Mouse (Mus musculus): ENCODE measurements around the gene Pcgf5.
"Not testable (repeated sequence)": the region's sequence is repeated elsewhere in the genome, so short reads cannot be mapped to it uniquely, and the experiment has no call there.

Pcgf5 gene

DNA sequence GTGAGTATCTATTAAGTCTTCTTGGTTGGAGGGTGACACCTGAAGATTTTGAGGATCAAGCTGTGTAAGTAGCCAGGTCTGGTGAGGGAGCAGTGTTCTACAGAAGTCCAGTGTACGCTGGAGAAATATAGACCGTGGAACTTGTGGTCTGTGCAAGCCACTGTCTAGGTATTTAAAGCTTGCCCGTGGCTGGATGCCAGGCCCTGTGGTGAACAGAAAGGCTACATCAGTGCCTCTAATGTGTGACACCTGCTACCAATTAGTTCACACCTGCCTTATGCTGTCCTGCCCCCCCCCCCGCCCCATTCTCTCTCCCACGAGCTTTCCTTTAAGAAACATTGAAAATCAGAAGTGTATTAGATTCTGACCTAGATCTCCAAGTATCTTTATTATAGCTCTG is 40.4 kb downstream of the Pcgf5 start:
- no peak for DNase-seq (ENCODE audit: low spot score)

DNA sequence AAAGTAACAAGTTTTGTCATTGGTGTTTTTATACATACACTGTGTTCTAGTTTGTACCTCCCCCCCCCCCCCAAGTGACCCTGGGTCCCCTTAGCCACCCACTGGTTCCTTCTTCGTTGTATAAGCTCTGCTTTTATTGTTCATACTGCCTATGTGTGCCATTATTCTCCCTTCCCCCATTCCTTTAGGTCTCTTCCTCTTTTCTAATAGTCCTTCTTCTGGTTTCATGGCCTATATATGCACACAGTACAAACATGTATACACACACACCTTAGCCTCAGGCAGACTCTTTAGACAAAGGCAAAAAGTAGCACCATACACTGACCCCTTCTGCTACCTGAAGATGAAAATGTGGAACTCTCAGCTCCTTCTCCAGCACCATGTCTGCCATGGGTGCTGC is 42.6 kb downstream of the Pcgf5 start:
- DNase-seq (ENCODE audit: low spot score) = no peak

DNA sequence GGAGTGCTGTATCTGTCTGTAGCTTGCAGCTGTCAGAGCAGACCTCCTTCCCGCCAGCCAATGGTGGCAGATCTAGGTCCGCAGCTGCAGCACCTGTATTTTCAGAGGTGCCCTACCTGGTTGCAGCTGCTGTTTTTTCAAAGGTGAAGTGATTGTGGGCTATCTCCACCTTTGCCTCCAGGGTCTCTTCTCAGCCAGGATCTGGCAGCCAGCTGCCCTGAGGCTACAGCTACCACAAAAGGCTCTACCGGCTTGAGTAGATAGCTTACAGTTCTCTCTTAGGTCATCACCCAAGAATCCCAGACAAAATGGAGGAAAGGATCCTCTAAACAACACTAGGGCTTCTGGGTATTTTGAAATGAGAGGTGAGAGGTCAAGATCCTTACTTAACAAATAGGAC is 50.4 kb downstream of the Pcgf5 start:
- DNase-seq (ENCODE audit: low spot score) = no peak

DNA sequence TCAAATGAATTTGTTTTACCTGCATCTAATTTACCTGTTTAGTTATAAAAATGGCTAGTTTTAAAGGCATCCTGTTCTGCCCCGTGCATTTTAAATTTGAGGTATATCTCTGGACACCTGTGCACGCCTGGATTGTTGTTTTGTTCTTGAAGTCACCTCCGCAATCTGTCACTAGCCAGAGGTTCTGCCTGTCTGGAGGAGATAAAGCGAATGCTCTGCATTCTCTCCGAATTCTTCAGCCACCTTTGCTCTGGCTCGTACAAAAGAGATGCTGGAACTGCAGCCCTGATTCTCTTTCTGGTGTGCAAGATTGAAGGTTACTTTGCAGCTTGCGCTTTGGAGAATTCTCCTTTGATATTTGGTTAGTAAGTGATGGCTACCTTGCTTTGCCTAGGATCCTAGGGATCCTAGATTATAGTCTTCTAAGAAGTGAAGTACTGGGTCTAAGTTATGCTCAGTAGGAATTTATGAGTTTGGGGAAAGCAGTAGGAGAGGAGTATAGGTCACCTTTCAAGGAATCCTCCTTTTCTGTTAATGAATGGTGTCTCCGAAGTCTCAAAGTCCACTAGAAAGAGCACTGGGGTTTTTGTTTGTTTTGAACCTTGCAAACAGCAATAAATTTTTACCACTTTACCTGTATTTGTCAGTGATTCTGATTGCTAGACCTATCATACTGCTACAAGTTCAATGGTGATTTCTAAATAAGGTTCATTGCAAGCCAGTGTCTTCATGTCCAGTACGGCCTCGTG is 60.4 kb downstream of the Pcgf5 start:
- no peak for DNase-seq (ENCODE audit: low spot score)

DNA sequence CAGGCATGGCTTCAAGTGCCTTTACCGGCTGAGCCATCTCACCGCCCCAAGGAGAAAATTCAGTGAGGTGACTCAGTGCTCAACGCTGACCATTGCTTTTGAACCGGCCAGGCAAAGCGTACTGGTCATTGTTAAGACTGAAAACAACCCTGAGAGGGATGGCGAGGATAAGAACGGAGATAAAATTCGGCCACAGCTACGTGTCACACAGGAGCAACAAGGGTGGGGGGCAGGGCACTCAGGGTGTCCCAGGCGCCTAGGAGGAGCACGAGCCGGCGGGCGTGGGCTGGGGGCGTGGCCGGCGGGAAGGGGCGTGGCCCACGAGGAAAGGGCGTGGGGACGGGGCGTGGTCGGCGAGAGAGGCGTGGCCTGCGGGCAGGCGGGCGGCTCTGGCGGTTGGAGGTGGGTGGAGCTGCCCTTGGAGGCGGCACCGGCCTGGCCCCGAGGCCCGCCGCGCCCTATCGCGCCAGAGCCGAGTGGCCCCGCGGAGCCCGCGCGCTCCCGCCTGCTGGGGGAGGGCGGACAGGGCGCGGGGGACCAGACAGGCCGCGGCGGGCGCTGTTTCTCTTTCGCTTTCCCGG is 61.3 kb downstream of the Pcgf5 start:
- DNase-seq (ENCODE audit: low spot score) = peak; percentile 83

DNA sequence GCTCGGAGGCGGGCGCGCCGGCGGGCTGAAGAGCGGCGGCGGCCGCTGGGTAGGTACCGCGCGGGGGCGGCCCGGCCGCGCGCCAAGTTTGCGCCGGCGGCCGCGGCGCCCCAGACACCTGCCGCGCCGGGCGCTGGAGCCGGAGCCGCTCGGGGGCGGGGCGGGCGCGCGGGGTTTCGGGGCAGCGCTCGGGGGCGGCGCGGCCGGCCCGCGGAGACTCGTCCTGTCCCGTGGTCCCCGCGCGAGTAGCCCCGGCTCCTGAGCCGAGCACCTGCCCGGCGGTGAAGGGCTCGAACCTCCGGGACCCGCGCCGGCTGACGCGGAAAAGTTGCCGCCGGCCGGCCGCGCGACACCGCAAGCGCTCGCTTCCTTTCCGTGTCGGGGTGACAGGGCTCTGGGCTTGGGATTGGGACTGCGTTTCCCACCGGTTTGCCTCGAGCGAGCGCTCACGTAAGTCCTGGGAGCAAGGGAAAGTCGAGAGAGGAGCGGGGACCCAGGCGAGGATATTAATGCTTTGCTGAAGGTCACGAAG is 61.8 kb downstream of the Pcgf5 start:
- peak; percentile 16 for DNase-seq (ENCODE audit: low spot score)

DNA sequence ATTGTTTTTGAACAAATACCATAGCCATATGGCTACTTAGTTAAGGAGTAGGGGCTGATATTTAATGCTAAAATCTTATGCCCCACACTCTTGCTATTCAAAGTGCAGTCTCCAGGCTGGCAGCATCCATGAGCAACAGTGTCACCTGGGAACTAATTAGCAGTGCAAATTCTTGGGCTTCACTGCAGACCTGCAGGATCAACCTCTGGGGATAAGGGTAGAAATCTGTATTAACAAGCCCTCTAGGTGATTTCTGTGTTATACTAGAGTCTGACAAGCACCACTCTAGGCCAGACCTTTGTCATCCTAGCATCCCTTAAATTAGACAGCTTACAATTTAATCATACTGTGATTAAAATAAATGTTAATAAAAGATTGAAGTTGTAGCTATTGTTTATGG is 71.8 kb downstream of the Pcgf5 start:
- DNase-seq (ENCODE audit: low spot score) = no peak

DNA sequence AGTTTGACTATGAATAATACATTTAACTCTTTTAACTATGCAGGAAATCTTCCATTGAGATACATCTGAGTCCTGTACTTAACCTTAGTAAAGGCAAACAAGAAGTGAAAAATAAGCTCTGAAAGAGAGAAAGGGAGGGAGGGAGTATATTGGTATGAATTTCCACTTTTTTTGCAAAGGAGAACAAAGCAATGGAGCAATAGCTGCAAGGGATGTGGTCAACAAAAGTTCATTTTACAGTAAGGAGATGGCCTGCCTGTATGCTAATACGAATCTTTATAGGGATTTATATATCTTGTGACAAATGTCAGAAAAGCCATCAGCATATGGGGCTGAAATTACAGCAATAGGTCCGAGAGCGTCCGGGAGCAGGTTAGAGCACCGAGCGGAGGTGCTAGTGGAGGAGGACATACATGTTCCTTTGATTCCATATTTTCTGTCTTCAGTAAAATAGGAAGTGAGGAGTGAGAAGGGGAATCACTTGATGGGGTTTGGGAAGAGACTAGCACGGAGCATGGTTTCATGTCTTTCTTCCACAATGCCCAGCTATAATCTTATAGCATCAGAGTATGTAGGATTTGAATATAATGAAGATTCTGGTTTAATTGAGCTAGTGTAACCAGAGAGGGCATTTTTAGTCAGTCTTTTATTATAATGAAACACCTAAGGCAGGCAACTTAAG is 79.2 kb downstream of the Pcgf5 start:
- no peak for DNase-seq (ENCODE audit: low spot score)

DNA sequence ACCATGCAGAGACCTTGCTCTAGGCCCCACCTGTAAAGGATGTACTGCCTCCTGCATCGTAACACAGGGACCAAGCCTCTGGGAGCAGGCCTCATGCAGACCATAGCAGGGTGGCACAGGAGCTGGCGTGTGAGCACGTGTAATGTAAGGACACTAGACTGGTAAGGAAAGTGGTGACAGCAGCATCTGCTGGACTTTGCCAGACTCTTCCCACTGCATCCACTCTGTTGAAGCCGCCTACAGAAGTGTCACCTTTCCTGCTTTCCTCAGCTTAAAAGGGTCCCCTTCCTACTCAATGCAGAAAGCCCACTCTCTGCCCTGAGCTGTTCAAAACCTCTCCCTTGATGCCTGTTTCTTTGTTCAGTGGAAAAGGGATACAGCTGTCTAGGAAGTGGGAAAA is 80.0 kb downstream of the Pcgf5 start:
- DNase-seq (ENCODE audit: low spot score) = no peak

DNA sequence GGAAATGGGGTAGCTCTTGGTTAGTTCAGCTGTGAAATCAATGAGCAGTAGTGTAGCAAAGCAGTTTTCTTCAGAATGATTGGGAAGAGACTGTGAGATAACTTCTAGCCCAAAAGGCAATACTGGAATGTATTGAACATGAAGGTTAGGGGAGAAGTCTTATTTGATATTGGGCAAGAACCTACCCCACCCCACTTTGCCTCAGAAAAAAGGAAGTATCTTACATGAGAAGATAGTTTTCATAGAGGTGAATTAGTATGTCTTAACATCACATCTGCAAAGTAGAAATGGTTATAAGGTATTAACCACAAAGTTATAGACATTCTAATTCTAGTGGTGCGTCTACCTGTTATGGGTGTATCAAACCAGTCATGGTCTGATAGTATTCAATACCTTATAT is 81.2 kb downstream of the Pcgf5 start:
- DNase-seq (ENCODE audit: low spot score) = no peak

DNA sequence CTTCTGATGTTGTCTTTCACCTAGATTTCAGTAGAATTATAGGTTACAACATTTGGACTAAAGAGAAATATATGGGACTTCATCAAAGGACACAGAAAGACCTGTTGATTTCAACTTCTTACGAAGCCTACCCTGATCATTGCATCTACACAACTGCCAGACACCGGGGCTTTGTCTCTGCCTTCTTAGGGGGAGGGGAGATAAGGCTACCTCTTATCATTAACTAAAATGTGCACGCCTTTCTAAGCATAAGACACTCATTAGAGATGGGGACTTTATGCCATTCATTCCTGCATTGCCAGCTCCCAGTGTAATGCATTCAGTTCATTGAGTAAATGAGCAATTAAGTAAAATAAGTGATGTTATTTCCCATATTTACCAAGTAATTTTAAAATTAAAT is 85.1 kb downstream of the Pcgf5 start:
- no peak for DNase-seq (ENCODE audit: low spot score)

DNA sequence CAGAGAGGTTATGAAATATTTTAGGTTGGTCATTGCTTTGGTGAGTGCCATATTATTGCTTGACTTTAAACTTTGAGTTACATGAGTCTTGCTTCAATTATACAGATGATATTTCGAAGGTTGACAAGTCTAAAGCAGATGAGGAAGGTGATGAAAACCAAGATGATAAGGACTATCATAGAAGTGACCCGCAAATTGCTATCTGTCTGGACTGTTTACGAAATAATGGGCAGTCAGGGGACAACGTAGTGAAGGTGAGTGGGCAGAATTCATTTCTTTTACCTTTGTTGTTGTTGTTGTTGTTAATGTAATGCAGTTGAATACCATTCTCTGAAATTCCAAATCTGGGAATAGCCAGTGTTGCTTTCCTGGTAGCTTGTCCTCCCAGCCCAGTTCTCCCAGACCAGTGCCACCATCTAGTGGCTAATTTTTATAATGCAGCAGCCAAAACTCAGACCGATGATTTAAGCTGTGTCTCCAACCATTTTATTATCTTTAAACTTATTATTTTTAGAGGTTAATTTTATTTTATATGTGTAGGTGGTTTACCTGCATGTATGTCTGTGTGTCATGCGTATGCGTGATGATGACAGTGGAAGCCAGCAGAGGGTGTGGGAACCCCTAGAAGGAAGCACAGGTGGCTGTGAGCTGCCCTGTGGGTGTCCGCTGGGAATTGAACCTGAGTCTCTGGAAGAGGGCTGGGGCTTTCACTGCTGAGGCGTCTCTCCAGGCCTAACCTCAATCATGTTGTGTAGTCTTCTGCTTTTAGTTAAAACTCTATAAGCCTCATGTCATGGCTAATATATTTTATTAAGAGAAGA is 92.0 kb downstream of the Pcgf5 start:
- DNase-seq (ENCODE audit: low spot score) = no peak

DNA sequence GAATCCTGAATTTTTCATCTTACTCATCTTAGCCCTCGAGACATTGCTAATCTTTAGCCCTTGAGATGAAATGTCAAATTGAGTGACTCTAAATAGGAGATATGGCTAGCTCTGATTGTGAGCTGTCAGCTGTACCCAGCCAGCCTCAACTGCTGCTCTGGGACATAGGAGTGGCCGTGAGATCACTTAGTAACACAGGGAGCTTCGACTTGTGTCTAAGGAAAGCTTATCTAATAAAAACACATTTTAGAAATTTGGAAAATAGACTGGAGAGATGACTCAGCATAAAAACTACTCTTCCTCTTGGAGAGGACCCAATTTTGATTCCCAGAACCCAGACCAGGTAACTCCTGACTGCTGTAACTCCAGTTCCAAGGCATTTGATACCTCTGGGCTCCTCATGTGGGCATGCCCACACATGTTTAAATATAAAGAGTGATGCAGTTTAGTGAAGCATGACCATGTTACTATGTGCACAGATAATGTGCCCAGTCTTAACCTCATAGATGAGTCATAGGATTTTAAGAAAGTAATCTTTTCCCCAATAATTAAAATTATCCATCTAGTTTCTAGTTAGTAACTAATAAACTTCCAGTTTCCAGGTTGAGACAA is 103.0 kb downstream of the Pcgf5 start:
- no peak for DNase-seq (ENCODE audit: low spot score)

DNA sequence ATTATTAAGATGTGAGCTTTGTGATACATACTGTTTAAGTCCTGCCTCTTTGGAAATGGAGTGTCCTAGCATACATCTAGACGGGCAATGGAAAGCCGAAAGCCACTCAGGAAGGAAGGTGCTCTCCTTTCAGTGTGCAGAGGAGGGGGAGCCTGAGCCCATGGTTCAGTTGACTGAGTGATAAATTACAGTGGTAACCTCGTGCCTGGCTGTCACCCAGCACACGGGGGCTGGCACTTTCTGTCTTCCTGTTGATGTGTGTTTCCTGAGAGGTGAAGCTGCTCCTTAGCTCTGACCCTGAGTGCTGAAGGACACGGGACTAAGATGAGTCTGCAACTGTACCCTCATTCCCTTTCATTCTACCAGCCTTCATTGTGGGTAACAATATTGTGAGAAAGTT is 103.6 kb downstream of the Pcgf5 start:
- DNase-seq (ENCODE audit: low spot score) = no peak

DNA sequence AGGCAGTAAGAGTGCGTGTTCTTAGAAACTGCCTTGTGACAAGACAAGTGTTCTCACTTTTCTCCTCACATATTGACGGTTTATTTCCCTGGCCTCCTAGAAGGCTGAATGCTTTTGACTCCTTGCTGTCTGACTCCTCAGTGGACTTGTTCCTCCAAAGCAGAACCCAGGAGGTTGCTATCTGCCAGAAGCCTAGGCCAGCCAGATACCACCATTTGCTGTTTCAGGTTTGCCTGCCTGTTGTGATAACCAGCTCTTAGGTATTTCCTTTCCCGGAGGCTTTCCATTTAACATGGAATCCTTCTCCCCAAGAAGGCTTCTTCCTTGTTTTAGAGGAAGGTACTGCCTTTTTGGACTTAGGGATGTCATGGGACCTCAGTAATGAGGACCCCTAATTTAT is 104.1 kb downstream of the Pcgf5 start:
- not testable (repeated sequence) for DNase-seq (ENCODE audit: low spot score)

DNA sequence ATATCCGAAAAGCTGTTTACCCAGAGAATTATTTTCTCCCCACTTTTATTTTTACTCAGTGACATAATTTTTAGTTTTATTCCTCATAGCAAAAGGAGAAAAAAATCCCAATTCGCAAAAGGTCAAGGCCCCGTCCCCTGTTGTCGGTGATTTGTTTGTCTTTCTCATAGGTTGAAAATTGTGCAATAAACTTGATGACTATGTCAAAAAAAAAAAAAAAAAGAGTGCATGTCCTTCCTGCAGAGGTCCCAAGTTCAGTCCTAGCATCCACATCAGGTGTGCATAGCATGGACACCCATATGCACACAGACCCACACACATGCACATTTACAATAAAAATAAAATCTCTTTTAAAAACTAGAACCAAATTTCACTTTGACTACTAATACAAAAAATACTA is 105.3 kb downstream of the Pcgf5 start:
- no peak for DNase-seq (ENCODE audit: low spot score)

DNA sequence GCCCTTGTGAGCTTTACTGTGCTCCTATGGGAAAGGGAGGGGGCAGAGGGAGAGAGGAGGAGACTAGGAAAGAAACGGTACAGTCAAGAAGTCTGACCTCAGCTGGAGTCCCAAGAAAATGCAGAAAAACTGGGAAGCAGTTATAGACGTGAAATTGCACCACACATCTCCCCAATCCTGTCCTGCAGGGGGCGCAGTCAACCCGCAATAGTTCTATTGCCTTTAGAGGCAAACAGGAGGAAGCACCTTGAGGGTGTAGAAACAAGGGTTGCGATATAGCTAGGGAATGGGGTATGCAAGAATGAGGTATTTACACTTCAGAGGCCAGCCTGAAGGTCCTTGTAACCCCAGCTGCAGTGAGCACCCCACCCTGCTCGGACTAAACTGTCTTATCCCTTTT is 122.0 kb downstream of the Pcgf5 start:
- no peak for DNase-seq (ENCODE audit: low spot score)

DNA sequence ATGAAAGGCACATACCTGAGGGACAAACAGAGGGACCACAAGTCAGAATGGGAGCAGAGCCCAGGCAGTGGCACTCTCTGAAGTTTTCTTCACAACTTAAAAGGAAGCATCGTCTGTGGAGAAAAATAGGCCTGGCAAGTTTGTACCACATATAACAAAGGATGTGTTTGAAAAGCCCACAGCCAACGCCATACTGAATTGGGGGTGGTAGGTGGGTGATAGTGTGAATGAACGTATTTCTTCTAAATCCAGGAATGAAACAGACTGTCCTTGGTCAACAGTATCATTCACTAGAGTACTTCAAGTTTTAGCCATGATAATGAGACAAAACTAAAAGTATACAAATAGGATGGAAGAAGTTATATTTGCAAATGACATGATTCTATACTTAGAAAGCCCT is 123.2 kb downstream of the Pcgf5 start:
- DNase-seq (ENCODE audit: low spot score) = no peak

DNA sequence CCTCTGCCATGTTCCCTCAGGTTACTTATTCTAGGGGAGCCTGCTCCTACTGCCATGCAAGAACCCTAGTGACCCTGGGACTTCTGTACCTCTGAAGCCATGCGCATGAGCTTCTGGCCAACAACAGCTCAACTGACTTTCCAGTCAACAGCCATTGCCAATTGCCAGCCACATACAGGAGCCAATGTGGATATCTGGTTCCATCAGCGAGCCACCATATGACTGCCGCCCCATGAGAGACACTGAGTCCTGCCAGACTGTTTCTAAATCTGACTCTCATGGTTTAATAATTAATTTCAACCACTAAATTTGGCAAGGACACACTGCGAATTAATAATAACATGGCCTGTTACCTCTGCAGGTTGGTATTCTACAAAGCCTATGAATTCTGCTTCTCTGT is 128.5 kb downstream of the Pcgf5 start:
- no peak for DNase-seq (ENCODE audit: low spot score)

DNA sequence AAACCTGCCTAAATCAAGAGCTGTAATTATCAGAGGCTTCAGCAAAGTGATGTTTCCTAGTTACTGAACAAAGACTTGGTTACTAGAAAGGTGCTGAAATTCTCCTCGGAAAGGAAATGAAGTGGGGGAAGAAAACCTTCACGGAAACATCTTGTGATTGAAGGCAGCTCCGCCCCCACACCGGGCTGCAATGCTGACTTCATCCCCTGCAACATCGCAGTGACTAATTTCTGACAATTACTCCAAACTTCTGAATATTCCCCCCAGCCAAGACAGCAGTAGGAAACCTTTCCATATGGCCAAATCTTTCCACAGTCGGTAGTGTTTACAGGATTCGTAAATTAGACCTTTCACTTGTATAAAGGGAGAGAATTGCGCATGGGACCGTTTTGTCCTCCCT is 129.0 kb downstream of the Pcgf5 start:
- DNase-seq (ENCODE audit: low spot score) = no peak

DNA sequence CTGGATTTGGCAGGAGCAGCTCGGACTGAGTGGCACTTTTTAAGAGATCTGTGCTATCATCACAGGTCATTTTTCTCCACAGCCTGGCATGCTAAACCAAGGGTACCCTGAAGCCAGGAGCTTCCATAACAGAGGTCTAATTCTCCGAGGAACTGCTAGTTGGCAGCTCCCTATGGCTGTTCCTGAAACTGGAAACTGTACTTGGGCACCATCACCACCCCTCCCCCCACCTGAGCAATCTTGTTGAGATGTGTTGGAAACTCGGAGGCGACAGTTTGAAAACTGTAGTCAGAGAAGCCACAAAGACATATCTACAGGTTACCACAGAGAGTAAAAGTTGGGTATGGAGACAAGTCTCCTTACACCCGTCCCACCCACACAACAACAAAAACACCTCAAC is 129.6 kb downstream of the Pcgf5 start:
- DNase-seq (ENCODE audit: low spot score) = no peak

DNA sequence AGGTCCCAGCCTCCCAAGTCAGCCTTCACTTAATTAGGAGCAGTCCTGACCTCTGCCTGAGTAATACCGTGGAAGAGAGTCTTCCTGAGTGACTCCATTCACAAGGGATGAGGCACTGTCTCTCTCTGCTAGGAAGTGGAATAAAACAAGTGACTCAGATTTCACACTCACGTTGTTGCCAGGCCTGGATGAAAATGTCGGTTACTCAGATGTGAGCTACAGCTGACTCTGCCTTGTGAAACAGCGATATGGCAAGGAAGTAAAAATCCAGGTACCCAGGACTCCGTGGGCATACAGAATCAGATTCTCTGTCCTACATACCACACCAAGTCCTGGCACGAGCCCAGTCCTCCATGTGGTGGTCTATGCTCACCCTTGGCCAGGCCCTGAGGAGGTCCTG is 142.8 kb downstream of the Pcgf5 start:
- DNase-seq (ENCODE audit: low spot score) = no peak

Measured in ovary, postnatal 10 days (tissue).